Mouse (Mus musculus) kidney, embryonic 14.5 days (tissue): Measurements from ENCODE around the gene Cadm1. TPM values are rescaled to one million over a fixed set of nuclear protein-coding genes. Genes with fewer than 3 reads are reported as not detected.
A peak's percentile ranks its signal among the peaks of the same experiment; 100 is the strongest.

Experiments
- ATAC-seq: fragments of 200-750 bp; cut with Nextera tagmentation; 2 replicates; pipeline ENCODE4 v1.8.0; 2017; ENCODE audit warnings: moderate number of reproducible peaks, mild to moderate bottlenecking, moderate TSS enrichment, moderate library complexity; ENCODE audit not compliant: low FRiP score, low TSS enrichment
- H3K27ac ChIP-seq: fragments of 300-500 bp; sonication (generic); 2 replicates; pipeline ENCODE4 v1.5.1; 2014; ENCODE audit warnings: low read depth, mild to moderate bottlenecking, low read length, moderate library complexity, mixed read lengths
- H3K27me3 ChIP-seq: fragments of 300-500 bp; sonication (generic); 2 replicates; pipeline ENCODE4 v1.6.1; 2014; ENCODE audit warnings: mild to moderate bottlenecking, low read length; ENCODE audit not compliant: control insufficient read depth, insufficient read depth
- H3K36me3 ChIP-seq: fragments of 300-500 bp; sonication (generic); 2 replicates; pipeline ENCODE4 v1.6.1; 2014; ENCODE audit warnings: low read length, mixed read lengths; ENCODE audit not compliant: control insufficient read depth, insufficient read depth
- H3K4me1 ChIP-seq: fragments of 300-500 bp; sonication (generic); 2 replicates; pipeline ENCODE4 v1.6.1; 2014; ENCODE audit warnings: low read length, mixed read lengths; ENCODE audit not compliant: control insufficient read depth, insufficient read depth
- H3K4me2 ChIP-seq: fragments of 300-500 bp; sonication (generic); replicated peaks from 2 replicates; pipeline ENCODE4 v1.6.1; 2014; ENCODE audit warnings: low read depth, mild to moderate bottlenecking, low read length
- H3K4me3 ChIP-seq: fragments of 300-500 bp; sonication (generic); 2 replicates; pipeline ENCODE4 v1.5.1; 2014; ENCODE audit warnings: mild to moderate bottlenecking, low read length
- H3K9ac ChIP-seq: fragments of 300-500 bp; sonication (generic); 2 replicates; pipeline ENCODE4 v1.6.1; 2014; ENCODE audit warnings: low read depth, mild to moderate bottlenecking, low read length, moderate library complexity
- H3K9me3 ChIP-seq: fragments of 300-500 bp; sonication (generic); 2 replicates; pipeline ENCODE4 v1.6.1; 2016; ENCODE audit warnings: low read length; ENCODE audit not compliant: control insufficient read depth
- WGBS: fragments of 180-500 bp; shearing (Covaris S2); extraction: QIAGEN DNeasy Blood & Tissue Kit; methylation state at CpG from one replicate; pipeline ENCODE4 v1.1.7; 2014; 5-methylcytosine and 5-hydroxymethylcytosine counted together
- polyA plus RNA-seq: library from polyadenylated mRNA; unstranded; fragments of >200 nt; fragmentation: Nextera tagmentation; extraction: Ambion mirVana; gene quantifications from 2 replicates; pipeline ENCODE4 v1.2.1, GENCODE M21; 2014

Cadm1 gene
- polyA plus RNA-seq, 1 experiment from 2014 or later: 92.1 TPM

DNA sequence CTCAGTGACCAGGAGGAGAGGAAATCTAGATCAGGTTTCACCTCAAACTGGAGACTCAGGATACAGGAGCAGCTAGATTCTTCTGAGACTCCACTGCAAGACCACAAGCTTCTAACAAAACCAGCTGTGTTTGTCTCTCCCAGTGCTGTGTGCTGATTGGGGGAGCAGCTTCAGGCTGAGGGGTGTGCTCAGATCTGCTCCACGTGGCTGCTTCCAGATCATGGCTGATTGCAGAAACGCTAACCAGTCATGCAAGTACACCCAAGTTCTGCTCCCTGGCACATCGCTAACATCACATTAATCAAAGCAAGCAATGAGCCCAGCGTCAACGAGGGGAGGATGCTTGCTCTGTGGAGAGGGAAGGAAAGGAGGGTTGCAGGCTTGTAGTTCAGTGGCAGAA, 364.1 kb downstream of the Cadm1 start:
- 12% methylated on average over 5 of the region's 5 CpGs for WGBS

DNA sequence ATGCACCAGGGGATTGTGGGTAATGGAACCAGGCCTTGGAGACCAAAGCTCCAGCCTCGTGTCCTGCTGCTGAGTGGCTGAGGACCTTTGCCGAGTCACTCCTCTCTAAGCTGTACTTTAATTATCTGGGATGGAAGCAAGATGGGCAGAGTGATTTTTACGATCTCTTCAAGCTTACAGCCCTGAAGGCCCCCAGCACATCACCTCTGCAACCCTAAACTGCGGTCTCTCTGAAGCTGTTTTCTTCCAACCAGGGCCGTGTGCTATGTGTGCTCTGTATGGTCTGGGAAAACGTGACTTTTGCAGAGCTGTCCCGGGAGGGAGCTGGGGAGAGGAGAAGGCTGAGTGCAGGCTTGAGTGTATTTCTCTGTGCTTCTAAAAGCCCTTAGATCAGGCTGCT, 364.7 kb downstream of the Cadm1 start:
- WGBS: 3% methylated on average over 7 of the region's 7 CpGs
- ATAC-seq: peak; percentile 48
- Histone ChIP-seq H3K9ac (no peak overlapping the region), H3K4me1 (peaks cover 20% of the 10 kb centered on the region), H3K36me3 (no peaks in the 10 kb centered on the region), H3K4me2 (no peak overlapping the region), H3K4me3 (no peak overlapping the region), H3K27me3 (0 out of 2 replicates have a peak, but pooled peaks cover 2% of the 10 kb centered on the region), H3K27ac (peak overlapping the region; percentile 59; the same call in 1 of the 2 replicates), H3K9me3 (no peaks in the 10 kb centered on the region)

More for the DNA sequence above, 364.1 kb downstream of the Cadm1 start:
- H3K4me2 ChIP-seq: no peak overlapping the region
- H3K9ac ChIP-seq: no peak overlapping the region
- H3K9me3 ChIP-seq: no peaks in the 10 kb centered on the region
- H3K4me1 ChIP-seq: peaks cover 20% of the 10 kb centered on the region
- no peaks in the 10 kb centered on the region for H3K27me3 ChIP-seq
- no peak overlapping the region for H3K4me3 ChIP-seq
- H3K27ac ChIP-seq: peak overlapping the region; percentile 56; the same call in 1 of the 2 replicates
- H3K36me3 ChIP-seq: no peaks in the 10 kb centered on the region
- peak; percentile 92 for ATAC-seq

DNA sequence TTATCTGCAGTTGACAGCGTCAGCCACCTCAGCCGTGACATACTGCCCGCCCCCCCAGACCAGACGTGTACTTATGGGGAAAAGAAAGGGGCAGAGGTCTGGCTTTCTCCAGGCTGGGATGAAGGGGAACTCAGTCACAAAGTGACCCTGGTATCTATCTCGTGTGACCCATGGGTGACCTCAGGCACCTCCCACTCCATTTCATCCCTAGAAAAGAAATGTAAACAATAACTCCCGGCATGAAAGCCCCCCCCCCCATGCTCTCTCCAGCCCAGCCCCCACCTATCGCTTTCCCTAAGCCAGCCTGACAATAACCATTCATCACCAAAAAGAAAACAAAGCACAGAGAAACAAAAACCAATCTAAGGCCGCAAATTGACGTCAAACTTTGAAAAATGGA, 365.1 kb downstream of the Cadm1 start:
- no peaks in the 10 kb centered on the region for H3K36me3 ChIP-seq
- peaks cover 20% of the 10 kb centered on the region for H3K4me1 ChIP-seq
- no peak overlapping the region for H3K9ac ChIP-seq
- WGBS: 9% methylated on average over 9 of the region's 9 CpGs
- H3K27me3 ChIP-seq: 0 out of 2 replicates have a peak, but pooled peaks cover 2% of the 10 kb centered on the region
- no peak for ATAC-seq
- H3K27ac ChIP-seq: peak overlapping the region; percentile 59; the same call in 1 of the 2 replicates
- no peak overlapping the region for H3K4me3 ChIP-seq
- no peak overlapping the region for H3K4me2 ChIP-seq
- no peaks in the 10 kb centered on the region for H3K9me3 ChIP-seq

DNA sequence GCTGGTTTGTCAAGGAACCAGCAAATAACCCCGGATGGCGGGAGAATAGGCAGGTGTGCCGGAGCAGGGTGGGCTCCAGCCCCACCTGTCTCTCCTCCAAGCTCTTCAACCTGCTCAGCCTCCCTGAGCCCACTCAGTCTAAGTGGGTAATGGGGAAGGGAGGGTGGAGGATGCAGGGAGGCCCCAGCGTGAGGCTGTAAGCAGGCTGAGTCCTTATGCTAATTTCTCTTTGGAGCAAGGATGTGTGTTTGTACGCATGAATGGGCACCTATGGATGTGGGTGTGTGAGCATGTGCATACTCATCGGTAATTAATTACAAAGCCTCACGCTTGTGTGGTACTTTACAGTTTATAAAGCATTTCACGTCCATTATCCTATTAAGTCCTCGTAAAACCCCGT, 370.8 kb downstream of the Cadm1 start:
- no peak overlapping the region for H3K27ac ChIP-seq
- peaks cover 6% of the 10 kb centered on the region; the same call in 1 of the 2 replicates for H3K4me1 ChIP-seq
- no peak overlapping the region for H3K9ac ChIP-seq
- H3K4me2 ChIP-seq: no peak overlapping the region
- no peak overlapping the region for H3K4me3 ChIP-seq
- H3K36me3 ChIP-seq: no peaks in the 10 kb centered on the region
- no peak for ATAC-seq
- WGBS: 71% methylated on average over 10 of the region's 10 CpGs
- no peaks in the 10 kb centered on the region for H3K9me3 ChIP-seq
- H3K27me3 ChIP-seq: peaks cover 5% of the 10 kb centered on the region; the same call in 1 of the 2 replicates

DNA sequence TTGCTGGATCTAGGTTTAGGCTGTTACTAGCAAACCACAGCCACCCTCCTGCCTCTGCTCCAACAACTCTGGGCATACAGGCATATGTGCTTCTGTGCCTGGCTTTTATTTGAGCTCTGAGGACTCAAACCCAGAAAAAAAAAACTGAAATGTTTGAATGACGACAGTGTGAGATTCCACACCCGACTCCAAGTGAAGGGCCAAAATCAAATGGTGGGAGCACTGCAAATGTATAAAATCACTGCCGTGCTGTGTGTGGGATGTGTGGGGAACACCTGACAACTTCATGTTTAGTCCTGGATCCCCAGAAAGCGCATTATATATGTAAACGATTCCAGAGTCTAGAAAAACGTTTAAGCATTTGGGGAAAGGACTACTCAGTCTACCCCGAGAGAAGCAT, 373.7 kb downstream of the Cadm1 start:
- no peak overlapping the region for H3K4me3 ChIP-seq

DNA sequence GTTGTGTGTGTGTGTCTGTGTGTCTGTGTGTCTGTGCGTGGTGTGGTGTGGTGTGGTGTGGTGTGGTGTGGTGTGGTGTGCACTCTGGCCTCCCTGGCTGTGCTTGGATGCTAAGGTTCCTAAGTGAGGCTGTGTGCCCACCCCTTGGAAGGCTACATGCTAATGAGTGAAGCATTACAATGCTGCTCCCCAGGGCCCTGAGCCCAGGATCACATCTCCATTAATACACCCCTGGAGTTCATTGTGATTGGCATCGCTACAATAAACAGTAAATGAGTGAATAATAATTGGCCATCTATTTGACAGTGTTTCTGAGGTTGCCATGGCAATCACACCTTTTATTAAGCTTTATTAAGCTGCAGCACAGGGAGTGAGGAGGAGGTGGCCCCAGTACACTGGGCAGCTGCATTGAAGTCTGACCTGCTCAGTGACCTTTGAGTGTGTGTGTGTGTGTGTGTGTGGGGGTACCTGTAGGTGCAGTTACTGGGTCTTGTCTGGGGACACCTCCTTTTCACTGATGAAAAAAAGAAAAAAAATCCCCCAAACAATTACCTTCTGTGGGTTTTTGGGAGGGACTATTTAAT, 374.5 kb downstream of the Cadm1 start:
- peak; percentile 41; the same call in 1 of the 2 replicates for ATAC-seq
- H3K4me1 ChIP-seq: 0 out of 2 replicates have a peak, but pooled peaks cover 3% of the 10 kb centered on the region
- H3K9me3 ChIP-seq: no peaks in the 10 kb centered on the region
- H3K4me3 ChIP-seq: no peak overlapping the region
- WGBS: 79% methylated on average over 2 of the region's 2 CpGs
- H3K36me3 ChIP-seq: no peaks in the 10 kb centered on the region
- no peak overlapping the region for H3K9ac ChIP-seq
- peaks cover 5% of the 10 kb centered on the region; the same call in 1 of the 2 replicates for H3K27me3 ChIP-seq
- no peak overlapping the region for H3K27ac ChIP-seq
- H3K4me2 ChIP-seq: no peak overlapping the region

More for the DNA sequence above, 373.7 kb downstream of the Cadm1 start:
- Histone ChIP-seq H3K4me2 (no peak overlapping the region), H3K9ac (no peak overlapping the region), H3K36me3 (no peaks in the 10 kb centered on the region), H3K9me3 (no peaks in the 10 kb centered on the region), H3K4me1 (0 out of 2 replicates have a peak, but pooled peaks cover 3% of the 10 kb centered on the region), H3K27me3 (peaks cover 5% of the 10 kb centered on the region; the same call in 1 of the 2 replicates), H3K27ac (no peak overlapping the region)
- 65% methylated on average over 7 of the region's 7 CpGs for WGBS
- ATAC-seq: no peak

DNA sequence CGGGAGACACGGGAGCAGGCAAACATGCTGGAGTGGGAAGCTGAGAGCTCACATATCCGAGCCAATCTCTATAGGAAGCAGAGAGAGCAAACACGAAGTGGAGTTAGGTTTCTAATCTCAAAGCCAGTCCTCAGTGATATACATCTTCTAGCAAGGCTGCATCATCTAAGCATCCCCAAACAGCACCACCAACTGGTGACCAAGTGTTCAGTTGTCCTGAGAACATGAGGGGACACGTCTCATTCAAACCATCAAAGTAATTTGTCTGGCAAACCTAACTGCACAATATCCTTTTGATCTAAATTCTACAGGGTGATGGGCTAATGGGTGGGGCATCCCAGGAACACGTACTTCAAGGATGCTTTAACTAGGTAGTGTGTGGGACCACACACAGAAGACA, 376.5 kb downstream of the Cadm1 start:
- Histone ChIP-seq H3K27me3 (no peaks in the 10 kb centered on the region), H3K27ac (no peak overlapping the region), H3K4me2 (no peak overlapping the region), H3K9ac (no peak overlapping the region), H3K4me3 (no peak overlapping the region), H3K4me1 (no peaks in the 10 kb centered on the region), H3K36me3 (no peaks in the 10 kb centered on the region), H3K9me3 (no peaks in the 10 kb centered on the region)
- no peak for ATAC-seq
- WGBS: 35% methylated on average over 6 of the region's 6 CpGs
